Mouse (Mus musculus) liver, embryonic 12.5 days (tissue): ENCODE data around the gene Sv2a. TPM values are rescaled to one million over a fixed set of nuclear protein-coding genes. Genes with fewer than 3 reads are reported as not detected.

ENCODE experiments used
- ATAC-seq: fragments of 200-750 bp; cut with Nextera tagmentation; 2 replicates; pipeline ENCODE4 v1.8.0; 2017; ENCODE audit warnings: moderate number of reproducible peaks, mild to moderate bottlenecking, moderate library complexity
- H3K27ac ChIP-seq: fragments of 300-500 bp; sonication (generic); 2 replicates; pipeline ENCODE4 v1.5.1; 2016; ENCODE audit warnings: mild to moderate bottlenecking
- H3K27me3 ChIP-seq: fragments of 300-500 bp; sonication (generic); replicated peaks from 2 replicates; pipeline ENCODE4 v1.6.1; 2016; ENCODE audit warnings: mild to moderate bottlenecking, moderate library complexity
- H3K36me3 ChIP-seq: fragments of 300-500 bp; sonication (generic); 2 replicates; pipeline ENCODE4 v1.6.1; 2016; ENCODE audit warnings: mild to moderate bottlenecking, moderate library complexity
- H3K4me1 ChIP-seq: fragments of 300-500 bp; sonication (generic); 2 replicates; pipeline ENCODE4 v1.6.1; 2016
- H3K4me2 ChIP-seq: fragments of 300-500 bp; sonication (generic); 2 replicates; pipeline ENCODE4 v1.6.1; 2016; ENCODE audit warnings: mild to moderate bottlenecking, moderate library complexity
- H3K4me3 ChIP-seq: fragments of 300-500 bp; sonication (generic); 2 replicates; pipeline ENCODE4 v1.5.1; 2016; ENCODE audit warnings: mild to moderate bottlenecking, moderate library complexity
- H3K9ac ChIP-seq: fragments of 300-500 bp; sonication (generic); 2 replicates; pipeline ENCODE4 v1.6.1; 2016; ENCODE audit warnings: mild to moderate bottlenecking, moderate library complexity
- H3K9me3 ChIP-seq: fragments of 300-500 bp; sonication (generic); replicated peaks from 2 replicates; pipeline ENCODE4 v1.6.1; 2016; ENCODE audit warnings: mild to moderate bottlenecking, moderate library complexity
- WGBS: fragments of 180-500 bp; shearing (Covaris S2); methylation state at CpG from one replicate; pipeline ENCODE4 v1.1.7; 2016; ENCODE audit not compliant: insufficient replicate concordance; 5-methylcytosine and 5-hydroxymethylcytosine counted together
- polyA plus RNA-seq: library from polyadenylated mRNA; unstranded; fragments of >200 nt; fragmentation: Nextera tagmentation; extraction: Ambion mirVana; gene quantifications from 2 replicates; pipeline ENCODE4 v1.2.1, GENCODE M21; 2016

Gene Sv2a
- polyA plus RNA-seq, 1 experiment from 2014 or later, result 1.4 TPM

DNA sequence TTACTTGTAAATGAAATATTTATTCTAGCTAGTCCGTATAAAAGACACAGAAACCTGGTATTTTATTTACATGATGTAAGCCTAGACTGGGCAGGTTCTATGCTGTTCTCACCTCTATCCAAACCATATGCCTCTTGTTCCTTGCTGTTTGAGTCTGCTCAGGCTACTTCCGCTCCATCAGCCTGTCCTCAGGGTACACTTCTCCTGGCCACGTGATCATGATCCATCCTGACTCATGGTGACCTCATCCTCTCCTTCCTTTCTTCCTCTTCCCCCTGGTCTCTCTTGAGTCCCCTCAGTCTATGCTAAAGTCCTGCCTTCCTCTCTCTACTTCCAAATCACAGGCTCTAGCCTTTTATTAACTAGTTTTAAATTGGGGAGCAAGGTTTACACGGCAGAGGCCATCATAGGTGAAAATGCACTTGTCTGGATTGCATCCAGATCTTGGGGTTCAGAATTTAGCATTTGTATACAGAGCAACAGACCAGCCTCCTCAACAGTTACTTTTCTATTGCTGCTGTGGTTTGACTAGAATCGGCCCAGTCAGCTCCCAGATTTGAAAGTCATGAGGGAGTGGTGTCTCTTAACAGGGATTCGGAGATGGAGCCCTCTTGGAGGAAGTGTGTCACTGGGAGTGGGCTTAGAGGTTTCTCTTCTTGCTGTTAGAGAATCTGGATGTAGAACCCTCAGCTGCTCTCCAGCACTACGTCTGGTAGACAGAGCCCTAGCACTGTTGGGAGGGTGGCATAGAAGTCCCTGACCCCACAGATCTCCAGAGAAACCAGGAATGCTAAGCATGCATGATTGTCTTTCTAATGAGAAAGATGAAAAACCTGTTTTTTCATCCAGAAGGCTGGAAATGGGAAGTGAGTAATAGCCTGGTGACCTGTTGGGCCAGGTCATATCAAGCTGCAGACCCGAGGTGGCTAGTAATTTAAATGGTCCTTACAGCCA, 46.0 kb downstream of the Sv2a start:
- H3K4me1 ChIP-seq, result peaks cover 61% of the 10 kb centered on the region
- H3K9ac ChIP-seq, result no peak overlapping the region; the same call in 1 of the 2 replicates

DNA sequence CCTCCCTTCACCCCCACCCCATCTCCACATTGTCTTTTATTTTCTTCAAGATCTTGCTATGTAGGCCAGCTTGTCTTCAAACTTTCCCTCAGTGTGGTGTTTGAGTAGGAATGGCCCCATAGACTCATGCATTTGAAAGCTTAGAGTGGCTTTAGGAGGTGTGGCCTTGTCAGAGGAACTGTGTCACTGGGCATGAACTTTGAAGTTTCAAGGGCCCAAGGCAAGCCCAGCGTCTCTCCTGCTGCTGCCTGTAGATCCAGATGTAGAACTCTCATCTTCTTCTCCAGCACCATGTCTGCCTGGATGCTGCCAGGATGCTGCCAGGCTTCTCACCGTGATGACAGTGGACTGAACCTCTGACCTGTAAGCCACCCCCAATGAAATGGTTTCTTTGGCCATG, 47.9 kb downstream of the Sv2a start:
- no peaks in the 10 kb centered on the region for H3K36me3 ChIP-seq
- no peak overlapping the region for H3K4me3 ChIP-seq
- no peaks in the 10 kb centered on the region for H3K27me3 ChIP-seq
- H3K9ac ChIP-seq, result no peak overlapping the region
- WGBS, result 50% methylated on average over 2 of the region's 2 CpGs
- H3K9me3 ChIP-seq, result no peaks in the 10 kb centered on the region
- peaks cover 43% of the 10 kb centered on the region for H3K4me1 ChIP-seq
- no peak for ATAC-seq
- no peak overlapping the region for H3K4me2 ChIP-seq
- H3K27ac ChIP-seq, result no peak overlapping the region

More for the DNA sequence above, 46.0 kb downstream of the Sv2a start:
- no peak for ATAC-seq
- Histone ChIP-seq H3K36me3 (no peaks in the 10 kb centered on the region), H3K4me3 (no peak overlapping the region), H3K4me2 (no peak overlapping the region), H3K27me3 (no peaks in the 10 kb centered on the region), H3K27ac (no peak overlapping the region), H3K9me3 (no peaks in the 10 kb centered on the region)
- 67% methylated on average over 8 of the region's 8 CpGs for WGBS

DNA sequence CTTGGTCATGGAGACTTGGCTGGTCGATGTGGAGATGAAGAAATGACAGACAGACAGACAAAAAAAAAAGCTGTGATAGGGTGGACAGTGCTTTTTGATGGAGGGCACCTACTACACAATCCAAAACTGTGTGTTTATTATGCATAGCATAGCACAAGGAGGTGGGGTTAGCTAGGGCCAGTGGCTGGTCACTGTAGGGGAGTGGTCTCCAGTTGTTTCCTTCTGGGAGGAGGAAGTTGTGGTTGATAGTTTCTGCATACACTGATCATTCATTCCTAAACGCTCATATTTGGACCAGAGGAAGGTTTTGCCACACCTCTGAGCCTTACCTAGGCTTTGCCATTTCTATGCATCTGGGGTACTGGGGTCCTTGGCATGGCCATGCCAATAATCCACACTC, 49.5 kb downstream of the Sv2a start:
- ATAC-seq, result no peak
- Histone ChIP-seq H3K4me3 (no peak overlapping the region), H3K4me1 (peaks cover 30% of the 10 kb centered on the region), H3K36me3 (no peaks in the 10 kb centered on the region), H3K27me3 (no peaks in the 10 kb centered on the region), H3K9ac (no peak overlapping the region), H3K9me3 (no peaks in the 10 kb centered on the region), H3K27ac (no peak overlapping the region), H3K4me2 (no peak overlapping the region)
- 38% methylated on average over 2 of the region's 2 CpGs for WGBS

DNA sequence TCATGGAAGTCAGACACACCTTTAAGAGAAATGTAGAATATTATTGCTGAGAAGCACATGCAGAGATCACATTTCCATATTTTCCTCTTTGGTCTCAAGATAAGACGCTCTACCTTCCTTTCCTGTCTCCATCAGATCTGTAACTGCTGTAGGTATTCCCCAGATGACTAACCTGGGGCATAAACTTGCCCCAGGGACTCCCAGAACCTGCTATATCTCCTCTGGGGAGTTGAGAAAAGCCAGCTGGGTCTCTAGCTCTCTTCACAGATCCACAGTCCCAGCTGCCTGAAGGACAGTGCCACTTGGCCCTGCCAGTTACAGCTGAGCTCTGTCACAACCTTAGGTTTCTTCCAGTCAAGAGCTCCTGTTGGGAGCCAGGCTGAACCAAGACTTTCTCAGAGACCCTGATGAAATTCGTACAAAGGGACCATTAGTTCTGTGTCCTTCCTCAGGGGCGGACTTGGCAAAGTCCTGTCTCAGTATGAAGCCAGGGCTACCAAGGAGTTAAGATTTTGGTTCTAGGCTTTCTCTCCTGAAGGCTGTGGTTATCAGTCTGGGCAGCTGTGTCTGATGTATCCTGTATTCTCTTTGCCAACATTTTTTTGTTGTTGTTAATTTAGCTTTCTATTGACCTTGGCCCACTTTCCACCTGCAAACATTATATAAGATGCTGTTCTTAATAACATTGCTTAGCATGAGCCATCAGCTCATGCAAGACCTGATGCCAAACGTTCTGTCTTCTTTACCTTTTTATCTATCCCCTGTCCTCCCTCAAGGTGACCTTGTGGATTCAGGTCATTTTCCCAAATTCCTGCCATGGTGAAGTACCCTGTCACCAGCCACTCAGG, 50.2 kb downstream of the Sv2a start:
- peaks cover 30% of the 10 kb centered on the region for H3K4me1 ChIP-seq
- 65% methylated on average over 4 of the region's 4 CpGs for WGBS
- H3K4me3 ChIP-seq, result no peak overlapping the region
- 0 out of 2 replicates have a peak overlapping the region, but pooled peaks have one; percentile 55 for H3K27ac ChIP-seq
- H3K27me3 ChIP-seq, result no peaks in the 10 kb centered on the region
- H3K9ac ChIP-seq, result no peak overlapping the region
- no peaks in the 10 kb centered on the region for H3K9me3 ChIP-seq
- H3K4me2 ChIP-seq, result no peak overlapping the region
- no peak for ATAC-seq
- no peaks in the 10 kb centered on the region for H3K36me3 ChIP-seq

DNA sequence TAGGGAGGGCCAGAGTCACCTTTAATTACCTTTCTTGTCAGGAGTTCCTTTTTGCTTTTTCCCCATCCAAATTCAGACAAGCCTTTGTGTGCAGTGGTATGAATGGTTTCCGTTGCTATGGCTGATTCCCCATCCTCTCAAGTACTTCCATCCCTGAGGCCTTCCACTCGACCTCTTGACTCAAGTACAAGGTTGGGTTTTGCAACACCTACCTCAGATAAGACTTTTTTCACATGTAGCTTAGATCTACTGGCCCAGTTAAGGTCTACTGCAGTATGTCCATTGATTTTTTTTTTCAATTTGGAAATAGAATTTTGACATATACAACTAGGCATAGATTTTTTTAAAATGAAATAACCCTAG, 50.8 kb downstream of the Sv2a start:
- H3K36me3 ChIP-seq, result no peaks in the 10 kb centered on the region
- H3K4me3 ChIP-seq, result no peak overlapping the region
- no peak for ATAC-seq
- no peaks in the 10 kb centered on the region for H3K9me3 ChIP-seq
- H3K27me3 ChIP-seq, result no peaks in the 10 kb centered on the region
- H3K27ac ChIP-seq, result no peak overlapping the region
- H3K4me1 ChIP-seq, result peaks cover 27% of the 10 kb centered on the region
- no peak overlapping the region for H3K9ac ChIP-seq
- no peak overlapping the region for H3K4me2 ChIP-seq
- 38% methylated on average over 2 of the region's 2 CpGs for WGBS

DNA sequence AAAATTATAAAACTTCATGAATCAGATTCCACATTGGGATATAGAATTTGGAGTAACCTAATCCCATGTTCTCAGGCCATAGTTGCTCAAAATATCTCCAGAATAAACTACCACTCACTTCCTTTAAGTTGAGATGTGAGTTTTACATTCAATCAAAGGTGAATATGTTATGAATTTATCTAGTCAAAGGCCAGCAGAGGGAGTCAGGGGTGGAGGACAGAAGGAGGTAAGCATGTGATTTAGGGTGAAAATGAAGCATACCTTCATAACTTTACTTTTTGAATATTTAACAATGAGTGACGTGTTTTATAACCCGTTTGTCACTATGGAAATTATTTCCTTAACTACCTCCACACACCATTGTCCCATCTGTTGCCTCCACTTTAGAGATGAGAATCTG, 54.0 kb downstream of the Sv2a start:
- H3K9ac ChIP-seq, result 0 out of 2 replicates have a peak overlapping the region, but pooled peaks have one; percentile 0
- no peak for ATAC-seq
- H3K4me3 ChIP-seq, result no peak overlapping the region
- no peaks in the 10 kb centered on the region for H3K36me3 ChIP-seq
- H3K4me1 ChIP-seq, result peaks cover 36% of the 10 kb centered on the region
- 58% methylated on average over 2 of the region's 2 CpGs for WGBS
- H3K27me3 ChIP-seq, result no peaks in the 10 kb centered on the region
- no peak overlapping the region for H3K4me2 ChIP-seq
- H3K9me3 ChIP-seq, result no peaks in the 10 kb centered on the region
- no peak overlapping the region for H3K27ac ChIP-seq

DNA sequence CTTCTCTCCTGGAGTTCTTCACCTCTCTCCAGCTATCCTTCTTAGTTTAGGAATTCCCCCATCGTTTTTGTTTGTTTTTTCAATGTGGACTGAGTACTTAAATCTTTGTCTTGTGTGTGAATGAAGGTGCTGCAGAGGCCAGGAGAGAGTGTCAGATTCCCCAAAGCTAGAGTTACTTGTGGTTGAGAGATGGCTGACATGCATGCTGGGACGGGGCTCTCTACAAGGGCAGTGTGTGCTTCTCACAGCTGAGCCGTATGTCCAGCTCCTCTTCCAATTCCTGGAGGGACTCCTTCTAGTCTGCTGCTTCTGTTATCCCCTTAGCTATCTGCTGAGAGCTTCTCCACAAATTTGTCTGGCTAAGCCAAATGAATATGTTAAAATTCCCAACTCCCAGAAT, 54.9 kb downstream of the Sv2a start:
- Histone ChIP-seq H3K27ac (peak overlapping the region; percentile 64), H3K4me1 (peaks cover 35% of the 10 kb centered on the region), H3K4me3 (peak overlapping the region; percentile 10), H3K9ac (peak overlapping the region; percentile 83; the same call in 1 of the 2 replicates), H3K9me3 (no peaks in the 10 kb centered on the region), H3K36me3 (no peaks in the 10 kb centered on the region), H3K4me2 (peak overlapping the region; percentile 77), H3K27me3 (no peaks in the 10 kb centered on the region)
- WGBS, result 69% methylated on average over 3 of the region's 3 CpGs
- ATAC-seq, result no peak

DNA sequence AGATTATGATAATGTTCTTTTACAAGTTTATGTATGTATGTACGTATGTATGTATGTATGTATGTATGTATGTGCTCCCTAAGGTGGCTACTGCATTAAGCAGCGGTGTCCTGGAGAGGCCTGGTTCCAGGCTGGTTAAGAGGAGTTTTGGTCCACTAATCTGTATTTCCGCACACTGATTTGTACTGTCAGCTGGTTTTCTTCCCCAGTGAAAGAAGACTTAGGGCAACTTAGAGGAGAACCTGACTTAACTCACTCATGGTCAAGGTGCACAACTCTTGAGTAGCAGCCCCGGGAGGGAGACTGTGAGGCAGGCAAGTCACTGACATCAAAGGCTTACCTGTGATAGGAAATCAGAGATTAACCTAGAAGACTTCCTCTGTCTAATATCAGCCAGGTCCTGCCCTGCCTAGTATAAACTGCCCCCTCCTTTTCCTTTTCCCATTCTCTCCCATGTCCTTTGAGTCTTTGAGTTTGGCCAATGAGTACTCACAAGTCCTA, 55.9 kb downstream of the Sv2a start:
- Histone ChIP-seq H3K36me3 (no peaks in the 10 kb centered on the region), H3K9me3 (no peaks in the 10 kb centered on the region), H3K4me3 (peak overlapping the region; percentile 65), H3K9ac (peak overlapping the region; percentile 83), H3K27me3 (no peaks in the 10 kb centered on the region), H3K4me2 (peak overlapping the region; percentile 77), H3K27ac (peak overlapping the region; percentile 98), H3K4me1 (peaks cover 40% of the 10 kb centered on the region)
- ATAC-seq, result no peak
- 73% methylated on average over 4 of the region's 4 CpGs for WGBS

DNA sequence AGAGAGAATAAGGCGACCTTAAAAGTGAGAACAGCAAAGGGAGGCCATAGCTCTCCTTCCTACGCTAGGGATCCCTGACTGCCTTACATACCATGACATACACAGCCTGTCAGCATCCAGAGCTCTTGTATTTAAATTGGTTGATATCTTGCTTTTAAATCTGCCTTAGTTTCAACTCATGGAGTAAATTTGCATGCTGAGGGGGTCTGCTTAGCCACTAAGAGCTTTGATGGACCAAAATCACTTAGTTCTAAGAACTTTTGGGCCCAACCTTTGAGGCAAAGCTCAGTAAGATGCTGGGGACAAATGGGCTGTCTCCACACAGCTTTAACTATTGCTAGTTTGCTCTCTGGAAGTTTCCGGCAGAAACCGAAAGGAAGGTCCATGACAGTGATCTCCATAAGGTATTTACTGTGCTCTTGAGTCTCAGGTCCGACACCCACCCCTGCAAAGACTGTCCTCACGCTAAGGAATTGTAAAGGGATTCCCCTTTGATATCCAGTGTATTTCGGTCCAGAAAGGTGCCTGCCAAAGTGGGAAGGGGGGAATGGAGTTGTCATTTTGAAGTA, 56.5 kb downstream of the Sv2a start:
- ATAC-seq, result no peak
- H3K36me3 ChIP-seq, result no peaks in the 10 kb centered on the region

DNA sequence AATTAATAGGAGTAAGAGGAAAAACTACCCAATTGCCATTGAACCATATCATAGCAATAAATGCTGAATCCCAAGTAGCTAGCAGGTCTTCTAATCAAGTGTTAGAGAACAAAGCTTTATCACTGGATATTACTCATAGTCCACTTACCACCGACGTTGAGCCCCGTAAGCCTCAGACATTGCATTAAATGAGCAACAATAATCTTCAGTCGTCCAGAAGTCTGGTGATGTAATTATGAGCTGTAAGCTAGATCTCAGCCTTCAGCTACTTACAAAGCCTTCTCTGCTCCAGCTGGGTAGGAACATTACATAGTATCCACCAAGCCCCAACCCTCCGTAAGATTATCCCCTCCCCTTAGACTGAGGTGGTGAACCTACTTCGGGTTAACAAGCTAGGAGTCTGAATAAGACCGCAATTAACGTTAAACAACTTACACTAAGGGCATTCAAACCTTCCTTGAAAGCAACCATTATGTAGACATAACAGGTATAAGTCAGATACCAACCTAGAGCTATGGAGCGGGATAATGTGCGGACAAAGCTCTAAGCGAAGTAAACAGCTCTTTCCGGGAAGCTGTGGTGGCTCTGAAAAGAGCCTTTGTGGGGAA, 57.1 kb downstream of the Sv2a start:
- Histone ChIP-seq H3K9ac (peak overlapping the region; percentile 83), H3K36me3 (no peaks in the 10 kb centered on the region), H3K27ac (peak overlapping the region; percentile 98), H3K9me3 (no peaks in the 10 kb centered on the region), H3K4me1 (peaks cover 48% of the 10 kb centered on the region), H3K4me2 (peak overlapping the region; percentile 77), H3K27me3 (no peaks in the 10 kb centered on the region), H3K4me3 (peak overlapping the region; percentile 65)
- under 1% methylated on average over 12 of the region's 12 CpGs for WGBS
- ATAC-seq, result no peak

More for the DNA sequence above, 56.5 kb downstream of the Sv2a start:
- peak overlapping the region; percentile 98 for H3K27ac ChIP-seq
- H3K9me3 ChIP-seq, result no peaks in the 10 kb centered on the region
- peaks cover 44% of the 10 kb centered on the region for H3K4me1 ChIP-seq
- 24% methylated on average over 7 of the region's 7 CpGs for WGBS
- peak overlapping the region; percentile 77 for H3K4me2 ChIP-seq
- H3K27me3 ChIP-seq, result no peaks in the 10 kb centered on the region
- H3K4me3 ChIP-seq, result peak overlapping the region; percentile 65
- H3K9ac ChIP-seq, result peak overlapping the region; percentile 83
